Mouse (Mus musculus) hindbrain, embryonic 15.5 days (tissue): ENCODE data around the gene Rprd1b. TPM values are rescaled to one million over a fixed set of nuclear protein-coding genes. Genes with fewer than 3 reads are reported as not detected.

Source experiments
- ATAC-seq: fragments of 200-750 bp; cut with Nextera tagmentation; 2 replicates; pipeline ENCODE4 v1.8.0; 2017; ENCODE audit warnings: low read depth, moderate number of reproducible peaks, moderate TSS enrichment; ENCODE audit not compliant: low FRiP score
- H3K27ac ChIP-seq: fragments of 300-500 bp; sonication (generic); replicated peaks from 2 replicates; pipeline ENCODE4 v1.5.1; 2015; ENCODE audit warnings: mild to moderate bottlenecking, inconsistent platforms
- H3K27me3 ChIP-seq: fragments of 300-500 bp; sonication (generic); 2 replicates; pipeline ENCODE4 v1.6.1; 2015; ENCODE audit warnings: control low read depth, inconsistent platforms
- H3K36me3 ChIP-seq: fragments of 300-500 bp; sonication (generic); 2 replicates; pipeline ENCODE4 v1.6.1; 2015; ENCODE audit warnings: control low read depth, inconsistent platforms
- H3K4me1 ChIP-seq: fragments of 300-500 bp; sonication (generic); replicated peaks from 2 replicates; pipeline ENCODE4 v1.6.1; 2015; ENCODE audit warnings: control low read depth, inconsistent platforms
- H3K4me2 ChIP-seq: fragments of 300-500 bp; sonication (generic); 2 replicates; pipeline ENCODE4 v1.6.1; 2015; ENCODE audit warnings: moderate library complexity, mild to moderate bottlenecking, inconsistent platforms
- H3K4me3 ChIP-seq: fragments of 300-500 bp; sonication (generic); 2 replicates; pipeline ENCODE4 v1.5.1; 2015; ENCODE audit warnings: mild to moderate bottlenecking, inconsistent platforms
- H3K9ac ChIP-seq: fragments of 300-500 bp; sonication (generic); 2 replicates; pipeline ENCODE4 v1.6.1; 2015; ENCODE audit warnings: inconsistent platforms
- H3K9me3 ChIP-seq: fragments of 300-500 bp; sonication (generic); 2 replicates; pipeline ENCODE4 v1.6.1; 2016; ENCODE audit warnings: control low read depth, inconsistent platforms
- WGBS: fragments of 180-500 bp; shearing (Covaris S2); methylation state at CpG from one replicate; pipeline ENCODE4 v1.1.7; 2015; 5-methylcytosine and 5-hydroxymethylcytosine counted together
- polyA plus RNA-seq: library from polyadenylated mRNA; unstranded; fragments of >200 nt; fragmentation: Nextera tagmentation; extraction: Ambion mirVana; gene quantifications from 2 replicates; pipeline ENCODE4 v1.2.1, GENCODE M21; 2015

Gene Rprd1b
- polyA plus RNA-seq, 1 experiment from 2014 or later, result 31.9 TPM

- 93% methylated on average over 5 of the region's 5 CpGs for WGBS
- no peak for ATAC-seq
Observed at GRCm38 (mm10) chr2:158067260-158067824, 39.0 kb downstream of the Rprd1b start.

GRCm38 (mm10) chr2:158068444-158068971, 40.2 kb downstream of the Rprd1b start:
- Histone ChIP-seq H3K36me3 (peaks cover 20% of the 10 kb centered on the region), H3K27me3 (no peaks in the 10 kb centered on the region), H3K4me1 (no peaks in the 10 kb centered on the region), H3K4me3 (no peak overlapping the region), H3K27ac (no peak overlapping the region), H3K9ac (no peak overlapping the region), H3K9me3 (no peaks in the 10 kb centered on the region), H3K4me2 (no peak overlapping the region)
- no peak for ATAC-seq

More at GRCm38 (mm10) chr2:158067260-158067824, 39.0 kb downstream of the Rprd1b start:
- H3K36me3 ChIP-seq, result peaks cover 12% of the 10 kb centered on the region
- H3K27me3 ChIP-seq, result no peaks in the 10 kb centered on the region
- H3K4me2 ChIP-seq, result no peak overlapping the region
- no peaks in the 10 kb centered on the region for H3K9me3 ChIP-seq
- H3K27ac ChIP-seq, result no peak overlapping the region
- H3K9ac ChIP-seq, result no peak overlapping the region
- no peaks in the 10 kb centered on the region for H3K4me1 ChIP-seq
- H3K4me3 ChIP-seq, result no peak overlapping the region

DNA sequence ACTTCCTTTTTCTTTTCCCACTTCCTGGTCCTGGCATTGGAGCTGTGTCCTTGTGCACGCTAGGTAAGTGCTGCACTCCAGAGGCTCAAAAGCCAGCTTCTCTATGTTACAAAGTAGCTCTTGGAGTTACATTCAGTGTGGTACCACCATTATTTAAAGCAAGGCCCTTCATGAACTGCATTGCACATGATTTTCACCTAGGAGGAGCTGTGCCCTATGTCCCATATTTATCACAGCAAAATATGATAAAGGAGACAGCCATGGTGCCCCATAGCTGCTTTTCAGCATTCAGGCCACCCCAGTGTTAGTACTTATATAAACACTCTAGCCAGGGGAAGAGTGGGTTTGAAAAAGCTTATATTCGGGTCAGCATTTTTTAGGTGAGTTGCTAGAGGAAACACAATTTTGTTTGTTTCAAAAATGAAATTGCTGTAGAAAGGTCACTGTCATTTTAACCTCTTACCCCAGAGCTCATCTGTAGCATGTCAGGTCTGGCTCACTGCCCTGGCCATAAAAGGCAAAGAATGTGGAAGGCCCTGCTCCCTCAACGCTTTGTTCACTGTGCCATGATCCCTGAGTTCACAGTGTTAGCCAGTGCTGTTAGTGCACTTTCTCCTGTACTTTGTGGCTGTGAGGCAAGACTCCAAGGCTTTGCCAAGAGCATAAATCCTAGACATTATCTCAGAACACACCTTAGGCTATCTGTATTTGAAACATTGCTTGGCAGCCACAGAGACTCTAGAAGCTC, 42.8 kb downstream of the Rprd1b start:
- ATAC-seq, result no peak
- peaks cover 29% of the 10 kb centered on the region for H3K36me3 ChIP-seq
- H3K4me2 ChIP-seq, result no peak overlapping the region
- H3K4me3 ChIP-seq, result no peak overlapping the region
- no peak overlapping the region for H3K27ac ChIP-seq
- WGBS, result 85% methylated on average over 3 of the region's 3 CpGs
- no peak overlapping the region for H3K9ac ChIP-seq
- no peaks in the 10 kb centered on the region for H3K9me3 ChIP-seq
- no peaks in the 10 kb centered on the region for H3K27me3 ChIP-seq
- H3K4me1 ChIP-seq, result no peaks in the 10 kb centered on the region

DNA sequence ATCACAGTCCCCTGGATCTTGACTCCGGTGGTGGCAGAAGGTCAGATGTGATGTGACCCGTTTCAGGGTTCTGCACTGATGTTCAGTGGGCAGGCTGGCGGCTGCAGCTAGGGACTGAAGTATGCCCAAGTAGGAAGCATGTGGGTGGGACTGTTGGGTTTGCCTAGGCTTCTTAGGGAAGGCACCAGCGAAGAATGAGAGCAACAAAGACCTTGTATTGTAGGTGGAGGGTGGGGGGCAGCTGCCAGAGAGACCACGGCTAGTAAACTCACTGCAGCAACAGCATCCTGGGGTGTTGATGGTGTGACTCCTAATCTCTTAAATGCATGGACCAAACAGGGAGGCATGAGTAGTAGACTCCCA, 43.3 kb downstream of the Rprd1b start:
- Histone ChIP-seq H3K36me3 (peaks cover 35% of the 10 kb centered on the region), H3K27me3 (no peaks in the 10 kb centered on the region), H3K4me3 (no peak overlapping the region), H3K4me2 (no peak overlapping the region), H3K9ac (no peak overlapping the region), H3K4me1 (no peaks in the 10 kb centered on the region), H3K9me3 (no peaks in the 10 kb centered on the region), H3K27ac (no peak overlapping the region)
- no peak for ATAC-seq
- 86% methylated on average over 5 of the region's 5 CpGs for WGBS

DNA sequence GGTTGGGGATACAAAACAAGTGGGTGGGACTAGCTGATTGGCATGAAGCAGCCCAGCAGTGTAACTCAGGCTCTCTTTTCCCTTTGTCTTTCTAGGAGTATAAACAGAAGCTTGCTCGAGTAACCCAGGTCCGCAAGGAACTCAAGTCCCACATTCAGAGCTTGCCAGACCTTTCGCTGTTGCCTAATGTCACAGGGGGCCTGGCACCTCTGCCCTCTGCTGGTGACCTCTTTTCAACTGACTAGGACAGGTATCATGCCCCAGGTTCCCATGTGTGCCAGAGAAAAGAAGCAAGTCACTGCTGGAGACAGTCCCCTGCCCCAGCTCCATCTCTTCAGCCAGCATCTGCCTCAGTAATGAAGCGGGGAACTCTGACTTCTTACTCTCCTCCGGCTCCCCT, 46.5 kb downstream of the Rprd1b start:
- 85% methylated on average over 5 of the region's 5 CpGs for WGBS
- Histone ChIP-seq H3K27me3 (no peaks in the 10 kb centered on the region), H3K27ac (no peak overlapping the region), H3K4me1 (peaks cover 11% of the 10 kb centered on the region), H3K4me2 (no peak overlapping the region), H3K36me3 (peaks cover 43% of the 10 kb centered on the region), H3K4me3 (no peak overlapping the region), H3K9me3 (no peaks in the 10 kb centered on the region), H3K9ac (no peak overlapping the region)
- no peak for ATAC-seq

- H3K4me3 ChIP-seq, result no peak overlapping the region
- no peaks in the 10 kb centered on the region for H3K27me3 ChIP-seq
- H3K9ac ChIP-seq, result no peak overlapping the region
- WGBS, result 86% methylated on average over 6 of the region's 6 CpGs
- peaks cover 37% of the 10 kb centered on the region for H3K36me3 ChIP-seq
- no peak overlapping the region for H3K27ac ChIP-seq
- H3K4me1 ChIP-seq, result peaks cover 13% of the 10 kb centered on the region
- no peak for ATAC-seq
- H3K9me3 ChIP-seq, result no peaks in the 10 kb centered on the region
- no peak overlapping the region for H3K4me2 ChIP-seq
Observed at GRCm38 (mm10) chr2:158076690-158077089, 48.4 kb downstream of the Rprd1b start.

DNA sequence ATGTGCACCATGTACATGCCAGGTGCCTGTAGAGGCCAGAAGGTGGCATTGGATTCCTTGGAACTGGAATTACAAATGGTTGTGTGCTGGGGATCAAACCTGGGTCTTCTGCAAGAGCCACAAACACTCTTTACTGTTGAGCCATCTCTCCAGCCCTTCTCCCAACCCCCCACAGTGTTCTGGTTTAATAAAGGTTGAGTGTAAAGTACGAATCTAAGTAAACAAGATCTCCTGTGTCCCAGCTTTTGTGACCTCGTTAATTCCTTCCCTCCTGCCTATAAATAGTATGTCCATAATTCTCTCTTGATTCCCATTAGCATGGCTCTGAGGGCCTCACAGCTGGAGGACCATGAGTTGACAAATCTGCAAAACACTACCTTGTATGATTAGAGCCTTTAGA, 49.7 kb downstream of the Rprd1b start:
- Histone ChIP-seq H3K36me3 (peaks cover 30% of the 10 kb centered on the region), H3K27me3 (no peaks in the 10 kb centered on the region), H3K4me3 (no peak overlapping the region), H3K9me3 (no peaks in the 10 kb centered on the region), H3K27ac (peak overlapping the region; percentile 61; the same call in 1 of the 2 replicates), H3K4me2 (no peak overlapping the region), H3K4me1 (peaks cover 13% of the 10 kb centered on the region), H3K9ac (no peak overlapping the region)
- ATAC-seq, result no peak
- WGBS, result 65% methylated on average over 2 of the region's 2 CpGs

DNA sequence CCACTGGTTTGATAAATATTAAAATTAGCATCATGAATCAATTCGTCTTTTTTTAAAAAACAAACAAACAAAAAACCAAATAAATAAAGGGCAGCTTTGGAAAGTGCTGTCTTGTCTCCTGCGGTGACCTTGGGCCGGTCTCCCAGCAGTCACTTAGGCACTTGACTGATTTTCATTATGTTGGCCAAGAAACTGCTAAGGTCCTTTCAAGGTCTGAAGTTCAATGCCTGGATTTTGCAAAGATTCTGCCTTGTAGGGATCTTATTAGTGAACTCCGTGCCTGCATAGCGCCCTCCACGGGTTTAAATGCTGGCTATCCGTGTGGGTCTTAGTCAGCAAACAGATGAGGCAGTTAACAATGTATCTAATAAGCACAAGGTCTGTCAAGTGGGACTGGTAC, 50.7 kb downstream of the Rprd1b start:
- Histone ChIP-seq H3K4me1 (peaks cover 13% of the 10 kb centered on the region), H3K27ac (no peak overlapping the region), H3K4me3 (no peak overlapping the region), H3K4me2 (no peak overlapping the region), H3K27me3 (no peaks in the 10 kb centered on the region), H3K36me3 (peaks cover 29% of the 10 kb centered on the region), H3K9ac (no peak overlapping the region), H3K9me3 (no peaks in the 10 kb centered on the region)
- 66% methylated on average over 7 of the region's 7 CpGs for WGBS
- no peak for ATAC-seq

DNA sequence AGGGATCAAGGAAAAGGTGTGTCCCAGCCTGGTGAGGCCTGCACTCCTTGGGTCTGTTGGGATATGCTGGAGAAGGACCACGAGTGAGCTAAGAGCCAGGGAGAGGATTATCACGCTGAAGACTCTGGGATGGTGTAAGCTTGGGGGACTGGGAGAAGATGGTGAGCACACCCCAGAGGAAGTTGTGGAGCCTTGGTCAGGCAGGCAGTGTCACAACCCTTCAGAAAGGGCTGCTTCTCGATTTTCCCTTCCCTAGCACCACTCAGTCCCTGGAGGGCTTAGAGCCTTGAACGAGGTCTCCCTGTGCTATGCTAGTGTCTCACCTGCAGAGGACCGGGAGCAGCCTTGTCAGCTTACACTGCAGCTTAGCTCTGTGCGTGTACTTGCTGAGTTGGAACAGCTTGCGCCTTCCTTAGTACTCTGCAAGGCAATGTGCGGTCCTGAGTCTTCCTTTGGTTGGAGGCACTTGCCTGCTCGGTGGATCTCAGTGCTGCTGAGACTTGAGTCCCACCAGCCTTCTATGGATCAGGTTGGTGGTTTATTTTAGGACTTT, 51.6 kb downstream of the Rprd1b start:
- H3K27ac ChIP-seq, result no peak overlapping the region
- H3K4me3 ChIP-seq, result no peak overlapping the region
- 58% methylated on average over 9 of the region's 9 CpGs for WGBS
- no peak overlapping the region for H3K4me2 ChIP-seq
- H3K36me3 ChIP-seq, result peaks cover 28% of the 10 kb centered on the region
- no peaks in the 10 kb centered on the region for H3K27me3 ChIP-seq
- H3K4me1 ChIP-seq, result peaks cover 13% of the 10 kb centered on the region
- H3K9ac ChIP-seq, result no peak overlapping the region
- no peaks in the 10 kb centered on the region for H3K9me3 ChIP-seq
- ATAC-seq, result 0 out of 2 replicates have a peak, but pooled peaks have one; percentile 45

- H3K4me3 ChIP-seq, result no peak overlapping the region
- WGBS, result 89% methylated on average over 9 of the region's 9 CpGs
- no peaks in the 10 kb centered on the region for H3K27me3 ChIP-seq
- peaks cover 13% of the 10 kb centered on the region for H3K4me1 ChIP-seq
- H3K27ac ChIP-seq, result no peak overlapping the region
- no peak overlapping the region for H3K4me2 ChIP-seq
- no peak for ATAC-seq
- H3K36me3 ChIP-seq, result peaks cover 20% of the 10 kb centered on the region
- H3K9ac ChIP-seq, result no peak overlapping the region
- no peaks in the 10 kb centered on the region for H3K9me3 ChIP-seq
Observed at GRCm38 (mm10) chr2:158080622-158081241, 52.4 kb downstream of the Rprd1b start.

GRCm38 (mm10) chr2:158084486-158084885, 56.2 kb downstream of the Rprd1b start:
- Histone ChIP-seq H3K27ac (no peak overlapping the region), H3K4me1 (0 out of 2 replicates have a peak, but pooled peaks cover 4% of the 10 kb centered on the region), H3K36me3 (no peaks in the 10 kb centered on the region), H3K9ac (no peak overlapping the region), H3K27me3 (no peaks in the 10 kb centered on the region), H3K9me3 (no peaks in the 10 kb centered on the region), H3K4me2 (no peak overlapping the region), H3K4me3 (no peak overlapping the region)
- ATAC-seq, result no peak
- 55% methylated on average over 8 of the region's 8 CpGs for WGBS

DNA sequence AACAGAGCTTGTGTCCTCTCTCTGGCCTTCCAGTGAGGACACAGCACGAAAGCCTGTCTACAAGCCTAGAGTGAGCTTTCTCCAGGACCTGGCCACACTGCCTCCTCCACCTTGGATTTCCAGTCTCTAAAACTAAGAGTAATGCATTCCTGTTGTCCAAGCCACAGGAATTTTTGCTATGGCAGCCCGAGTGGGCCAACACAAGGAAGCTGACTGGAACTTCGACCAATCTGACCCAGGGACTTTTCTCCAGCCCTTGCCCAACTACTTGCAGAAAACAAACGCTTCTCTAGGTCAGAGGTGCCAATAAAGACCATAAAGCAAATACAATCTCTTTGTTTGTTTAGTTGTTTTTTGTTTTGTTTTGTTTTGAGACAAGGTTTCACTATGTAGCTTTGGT, 61.8 kb downstream of the Rprd1b start:
- no peak overlapping the region for H3K4me2 ChIP-seq
- H3K36me3 ChIP-seq, result no peaks in the 10 kb centered on the region
- 0 out of 2 replicates have a peak, but pooled peaks cover 2% of the 10 kb centered on the region for H3K4me1 ChIP-seq
- 88% methylated on average over 4 of the region's 4 CpGs for WGBS
- ATAC-seq, result no peak
- H3K27me3 ChIP-seq, result no peaks in the 10 kb centered on the region
- no peak overlapping the region for H3K27ac ChIP-seq
- H3K4me3 ChIP-seq, result no peak overlapping the region
- H3K9me3 ChIP-seq, result no peaks in the 10 kb centered on the region
- no peak overlapping the region for H3K9ac ChIP-seq
